Mouse (Mus musculus): ENCODE data around the gene Hyal3. TPM values are rescaled to one million over a fixed set of nuclear protein-coding genes. Genes with fewer than 3 reads are reported as not detected.

Hyal3 gene
- total and polyA plus RNA-seq, 3 experiments, result 2.3 to 6.8 TPM; not detected in 1

- no peak overlapping the region for H3K27ac ChIP-seq (ENCODE audit: control insufficient read depth, low read depth, low read length)
- H3K4me1 ChIP-seq (ENCODE audit: control insufficient read depth in 1 of 2, insufficient read depth in 2 of 2, low read length in 2 of 2), result peaks cover 0 to 18% of the 10 kb centered on the region in 2 experiments; a peak in 2 of 4 replicates
- H3K4me3 ChIP-seq (ENCODE audit: control insufficient read depth in 1 of 2, insufficient read depth in 1 of 2, low read depth in 2 of 2, low read length in 2 of 2), result no peak overlapping the region
- H3K9ac ChIP-seq (ENCODE audit: control insufficient read depth, low read depth, low read length, poor library complexity, severe bottlenecking), result no peak overlapping the region
- no peaks in the 10 kb centered on the region for H3K9me3 ChIP-seq (replicated peaks; ENCODE audit: insufficient read depth, low read length)
- TF ChIP-seq CTCF (IDR thresholded peaks at IDR 0.05 in 2 of 3, conservative IDR thresholded peaks at IDR 0.05 in 1 of 3; ENCODE audit: control insufficient read depth in 1 of 3, insufficient read depth in 1 of 3, low read depth in 2 of 3, low read length in 3 of 3, poor library complexity in 1 of 3, severe bottlenecking in 1 of 3), result peak; percentile 41 to 56 (median 41)
- TF ChIP-seq EP300 (IDR thresholded peaks at IDR 0.05; ENCODE audit: low read depth in 1 of 2, low read length in 2 of 2), result no peak
- no peaks in the 10 kb centered on the region for H3K27me3 ChIP-seq (ENCODE audit: control insufficient read depth in 1 of 2, insufficient read depth in 2 of 2, low read length in 2 of 2)
- no peak for DNase-seq (ENCODE audit: low read depth, low spot score)
- peaks cover 0 to 6% of the 10 kb centered on the region in 2 experiments; a peak in 2 of 4 replicates for H3K36me3 ChIP-seq (ENCODE audit: control insufficient read depth in 1 of 2, insufficient read depth in 2 of 2, low read length in 2 of 2)
- no peaks in the 10 kb centered on the region; the same call in 1 of the 2 replicates for H3K79me2 ChIP-seq (ENCODE audit: control insufficient read depth, insufficient read depth, low read length, poor library complexity)
Observed at GRCm38 (mm10) chr9:107600745-107601144, 20.1 kb downstream of the Hyal3 start.

GRCm38 (mm10) chr9:107601275-107601674 lies 20.7 kb downstream of the Hyal3 start:
- no peak overlapping the region for H3K9ac ChIP-seq (ENCODE audit: control insufficient read depth, low read depth, low read length, poor library complexity, severe bottlenecking)
- peaks cover 0 to 6% of the 10 kb centered on the region in 2 experiments; a peak in 2 of 4 replicates for H3K36me3 ChIP-seq (ENCODE audit: control insufficient read depth in 1 of 2, insufficient read depth in 2 of 2, low read length in 2 of 2)
- TF ChIP-seq CHD2 (IDR thresholded peaks at IDR 0.05; ENCODE audit: low read length) (no peak), NRF1 (IDR thresholded peaks at IDR 0.05; ENCODE audit: insufficient read depth, low read depth, low read length, poor library complexity, severe bottlenecking) (no peak), TAL1 (IDR thresholded peaks at IDR 0.05; ENCODE audit: low read length) (no peak), CTCF (IDR thresholded peaks at IDR 0.05 in 2 of 3, conservative IDR thresholded peaks at IDR 0.05 in 1 of 3; ENCODE audit: control insufficient read depth in 1 of 3, insufficient read depth in 1 of 3, low read depth in 2 of 3, low read length in 3 of 3, poor library complexity in 1 of 3, severe bottlenecking in 1 of 3) (no peak), ZNF384 (IDR thresholded peaks at IDR 0.05; ENCODE audit: low read depth, low read length) (no peak), HCFC1 (IDR thresholded peaks at IDR 0.05; ENCODE audit: low read depth, low read length) (no peak), EP300 (IDR thresholded peaks at IDR 0.05; ENCODE audit: low read depth in 1 of 2, low read length in 2 of 2) (no peak), RCOR1 (IDR thresholded peaks at IDR 0.05; ENCODE audit: low read depth, low read length) (no peak)
- no peaks in the 10 kb centered on the region for H3K9me3 ChIP-seq (replicated peaks; ENCODE audit: insufficient read depth, low read length)
- H3K27ac ChIP-seq (ENCODE audit: control insufficient read depth, low read depth, low read length), result no peak overlapping the region
- DNase-seq (ENCODE audit: low read depth, low spot score), result no peak
- no peaks in the 10 kb centered on the region; the same call in 1 of the 2 replicates for H3K79me2 ChIP-seq (ENCODE audit: control insufficient read depth, insufficient read depth, low read length, poor library complexity)
- H3K4me1 ChIP-seq (ENCODE audit: control insufficient read depth in 1 of 2, insufficient read depth in 2 of 2, low read length in 2 of 2), result peaks cover 0 to 16% of the 10 kb centered on the region in 2 experiments; a peak in 2 of 4 replicates
- H3K4me3 ChIP-seq (ENCODE audit: control insufficient read depth in 1 of 2, insufficient read depth in 1 of 2, low read depth in 2 of 2, low read length in 2 of 2), result no peak overlapping the region
- H3K27me3 ChIP-seq (ENCODE audit: control insufficient read depth in 1 of 2, insufficient read depth in 2 of 2, low read length in 2 of 2), result no peaks in the 10 kb centered on the region

DNA sequence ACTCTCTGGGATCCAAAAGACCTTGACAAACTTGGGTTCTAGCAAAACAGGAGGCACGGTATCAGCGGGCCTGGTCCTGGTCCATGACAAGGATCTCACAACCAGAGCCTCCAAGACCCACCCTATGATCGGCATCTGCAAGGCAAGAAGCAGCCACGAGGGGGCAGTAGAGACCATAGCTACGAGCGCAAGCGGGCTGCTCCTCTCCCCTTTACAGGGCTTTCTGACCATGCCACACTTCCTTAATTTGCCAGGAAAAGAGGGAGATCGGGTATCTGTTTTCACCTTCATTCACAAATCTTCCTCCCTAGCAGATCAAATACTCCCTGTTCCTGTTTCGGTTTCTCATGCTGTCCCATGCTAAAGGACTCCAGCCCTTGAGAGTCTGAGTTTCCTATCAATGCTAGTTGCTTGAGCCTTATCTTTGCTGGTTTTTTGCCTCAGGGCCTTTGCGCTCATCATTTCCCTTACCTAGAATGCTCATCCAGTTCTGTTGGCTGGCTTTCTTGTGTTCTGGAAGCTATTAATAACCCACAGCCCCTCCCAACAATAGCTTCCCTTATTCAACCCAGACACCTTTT lies 21.5 kb downstream of the Hyal3 start:
- Histone ChIP-seq H3K9me3 (replicated peaks; ENCODE audit: insufficient read depth, low read length) (no peaks in the 10 kb centered on the region), H3K27ac (ENCODE audit: control insufficient read depth, low read depth, low read length) (peak overlapping the region; percentile 64), H3K36me3 (ENCODE audit: control insufficient read depth in 1 of 2, insufficient read depth in 2 of 2, low read length in 2 of 2) (peaks cover 0 to 6% of the 10 kb centered on the region in 2 experiments; a peak in 2 of 4 replicates), H3K9ac (ENCODE audit: control insufficient read depth, low read depth, low read length, poor library complexity, severe bottlenecking) (peak overlapping the region; percentile 63), H3K27me3 (ENCODE audit: control insufficient read depth in 1 of 2, insufficient read depth in 2 of 2, low read length in 2 of 2) (no peaks in the 10 kb centered on the region), H3K4me1 (ENCODE audit: control insufficient read depth in 1 of 2, insufficient read depth in 2 of 2, low read length in 2 of 2) (peaks cover 0 to 15% of the 10 kb centered on the region in 2 experiments; a peak in 2 of 4 replicates), H3K4me3 (ENCODE audit: control insufficient read depth in 1 of 2, insufficient read depth in 1 of 2, low read depth in 2 of 2, low read length in 2 of 2) (peak overlapping the region; percentile 51 to 62), H3K79me2 (ENCODE audit: control insufficient read depth, insufficient read depth, low read length, poor library complexity) (no peaks in the 10 kb centered on the region; the same call in 1 of the 2 replicates)
- peak; percentile 90 for DNase-seq (ENCODE audit: low read depth, low spot score)
- TF ChIP-seq SMC3 (IDR thresholded peaks at IDR 0.05; ENCODE audit: low read depth, low read length) (peak; percentile 90), RAD21 (IDR thresholded peaks at IDR 0.05; ENCODE audit: low read depth, low read length) (no peak; the same call in none of the 2 replicates), ETS1 (IDR thresholded peaks at IDR 0.05; ENCODE audit: low read depth, low read length) (0 out of 2 replicates have a peak, but pooled peaks have one; percentile 22), GABPA (IDR thresholded peaks at IDR 0.05; ENCODE audit: low read depth, low read length) (no peak), ELF1 (IDR thresholded peaks at IDR 0.05; ENCODE audit: low read depth, low read length) (peak; percentile 50; the same call in 1 of the 2 replicates), USF2 (IDR thresholded peaks at IDR 0.05; ENCODE audit: borderline replicate concordance in 1 of 2, insufficient read depth in 1 of 2, low read depth in 1 of 2, low read length in 2 of 2) (no peak), NELFE (IDR thresholded peaks at IDR 0.05; ENCODE audit: low read depth, low read length) (no peak), MAX (IDR thresholded peaks at IDR 0.05; ENCODE audit: low read length) (0 out of 2 replicates have a peak, but pooled peaks have one; percentile 31), MXI1 (IDR thresholded peaks at IDR 0.05; ENCODE audit: low read depth, low read length) (peak; percentile 44), ZC3H11A (IDR thresholded peaks at IDR 0.05; ENCODE audit: low read depth, low read length) (peak; percentile 93), ZNF384 (IDR thresholded peaks at IDR 0.05; ENCODE audit: low read depth, low read length) (0 out of 2 replicates have a peak, but pooled peaks have one; percentile 18), MAFK (IDR thresholded peaks at IDR 0.05; ENCODE audit: borderline replicate concordance, low read depth, low read length) (no peak), CTCF (IDR thresholded peaks at IDR 0.05 in 2 of 3, conservative IDR thresholded peaks at IDR 0.05 in 1 of 3; ENCODE audit: control insufficient read depth in 1 of 3, insufficient read depth in 1 of 3, low read depth in 2 of 3, low read length in 3 of 3, poor library complexity in 1 of 3, severe bottlenecking in 1 of 3) (peak; percentile 95 to 99 (median 97)), TCF12 (IDR thresholded peaks at IDR 0.05; ENCODE audit: low read depth, low read length) (no peak), EP300 (IDR thresholded peaks at IDR 0.05; ENCODE audit: low read depth in 1 of 2, low read length in 2 of 2) (no peak), HCFC1 (IDR thresholded peaks at IDR 0.05; ENCODE audit: low read depth, low read length) (peak; percentile 47; the same call in 1 of the 2 replicates), POLR2AphosphoS2 (IDR thresholded peaks at IDR 0.05; ENCODE audit: low read length) (no peak), TAL1 (IDR thresholded peaks at IDR 0.05; ENCODE audit: low read length) (no peak)
